Mouse (Mus musculus) embryonic fibroblast, embryonic 13.5 days (primary cell): ENCODE measurements around the gene Csnk1g1.

Source experiments
- CTCF ChIP-seq: IDR thresholded peaks from 2 replicates; pipeline ENCODE4 v1.5.1; 2011; ENCODE audit warnings: mild to moderate bottlenecking, control low read depth, low read length, moderate library complexity, borderline replicate concordance; ENCODE audit not compliant: insufficient read depth
- POLR2A ChIP-seq: IDR thresholded peaks from 2 replicates; pipeline ENCODE4 v1.6.1; 2011; ENCODE audit warnings: low read depth, mild to moderate bottlenecking, control low read depth, low read length, moderate library complexity

GRCm38 (mm10) chr9:66063446-66063845 lies 154.7 kb downstream of the Csnk1g1 start:
- TF ChIP-seq CTCF (no peak), POLR2A (no peak)
